Mouse (Mus musculus): ENCODE measurements around the gene Pola1. TPM values are rescaled to one million over a fixed set of nuclear protein-coding genes. Genes with fewer than 3 reads are reported as not detected.

Gene Pola1
- polyA plus RNA-seq, 1 experiment from 2014 or later = 20.5 TPM

DNA sequence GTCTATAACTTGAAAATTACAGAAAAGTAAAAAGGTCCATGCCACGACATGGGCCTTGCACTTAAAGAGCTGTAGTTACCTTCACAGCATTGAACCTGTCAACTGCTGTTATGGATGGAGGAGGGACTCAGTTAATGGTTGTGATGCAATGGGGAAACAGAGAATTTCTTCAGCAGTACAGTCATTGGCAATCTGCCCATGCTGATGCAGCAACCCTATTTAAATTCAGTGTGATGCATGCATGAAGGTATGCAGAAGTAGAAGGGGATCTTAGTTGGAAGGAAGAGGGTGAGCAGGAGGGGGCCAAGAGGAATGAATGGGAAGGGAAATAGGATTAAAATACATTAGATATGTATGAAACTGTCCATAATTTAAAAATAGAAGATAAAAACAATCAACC, 262.2 kb downstream of the Pola1 start:
- no peak for ATAC-seq (ENCODE audit: insufficient read depth, low FRiP score)
- H3K4me3 ChIP-seq (replicated peaks; ENCODE audit: low read length) = no peak overlapping the region
- no peak overlapping the region for H3K9ac ChIP-seq (ENCODE audit: low read length)
- H3K36me3 ChIP-seq (ENCODE audit: control insufficient read depth, insufficient read depth, low read length) = no peaks in the 10 kb centered on the region
- no peaks in the 10 kb centered on the region for H3K27me3 ChIP-seq (ENCODE audit: control insufficient read depth, insufficient read depth, low read length)
- H3K9me3 ChIP-seq (replicated peaks; ENCODE audit: control insufficient read depth, low read length) = no peaks in the 10 kb centered on the region
- no peak overlapping the region for H3K4me2 ChIP-seq (ENCODE audit: low read depth, low read length)
- H3K27ac ChIP-seq (ENCODE audit: low read length) = no peak overlapping the region
- WGBS = 73% methylated on average over 1 of the region's 1 CpGs
- no peaks in the 10 kb centered on the region for H3K4me1 ChIP-seq (ENCODE audit: control insufficient read depth, insufficient read depth, low read length)

- no peak overlapping the region for H3K27ac ChIP-seq (ENCODE audit: low read length)
- no peak overlapping the region for H3K4me3 ChIP-seq (replicated peaks; ENCODE audit: low read length)
- no peaks in the 10 kb centered on the region for H3K9me3 ChIP-seq (replicated peaks; ENCODE audit: control insufficient read depth, low read length)
- H3K36me3 ChIP-seq (ENCODE audit: control insufficient read depth, insufficient read depth, low read length) = no peaks in the 10 kb centered on the region
- no peak for ATAC-seq (ENCODE audit: insufficient read depth, low FRiP score)
- 80% methylated on average over 3 of the region's 3 CpGs for WGBS
- no peaks in the 10 kb centered on the region for H3K27me3 ChIP-seq (ENCODE audit: control insufficient read depth, insufficient read depth, low read length)
- H3K4me2 ChIP-seq (ENCODE audit: low read depth, low read length) = no peak overlapping the region
- H3K4me1 ChIP-seq (ENCODE audit: control insufficient read depth, insufficient read depth, low read length) = no peaks in the 10 kb centered on the region
- H3K9ac ChIP-seq (ENCODE audit: low read length) = no peak overlapping the region
Observed at GRCm38 (mm10) chrX:93368211-93368610, 263.7 kb downstream of the Pola1 start.

GRCm38 (mm10) chrX:93321336-93321735, 310.6 kb downstream of the Pola1 start:
- H3K36me3 ChIP-seq (ENCODE audit: control insufficient read depth, insufficient read depth, low read length) = no peaks in the 10 kb centered on the region
- H3K27ac ChIP-seq (ENCODE audit: low read length) = no peak overlapping the region
- no peak for ATAC-seq (ENCODE audit: insufficient read depth, low FRiP score)
- H3K4me2 ChIP-seq (ENCODE audit: low read depth, low read length) = no peak overlapping the region
- H3K4me1 ChIP-seq (ENCODE audit: control insufficient read depth, insufficient read depth, low read length) = no peaks in the 10 kb centered on the region
- H3K4me3 ChIP-seq (replicated peaks; ENCODE audit: low read length) = no peak overlapping the region
- 72% methylated on average over 1 of the region's 1 CpGs for WGBS
- H3K27me3 ChIP-seq (ENCODE audit: control insufficient read depth, insufficient read depth, low read length) = no peaks in the 10 kb centered on the region
- H3K9ac ChIP-seq (ENCODE audit: low read length) = no peak overlapping the region
- no peaks in the 10 kb centered on the region for H3K9me3 ChIP-seq (replicated peaks; ENCODE audit: control insufficient read depth, low read length)

- 77% methylated on average over 2 of the region's 2 CpGs for WGBS
- H3K36me3 ChIP-seq (ENCODE audit: control insufficient read depth, insufficient read depth, low read length) = no peaks in the 10 kb centered on the region
- ATAC-seq (ENCODE audit: insufficient read depth, low FRiP score) = no peak
Observed at GRCm38 (mm10) chrX:93319979-93320378, 312.0 kb downstream of the Pola1 start.

DNA sequence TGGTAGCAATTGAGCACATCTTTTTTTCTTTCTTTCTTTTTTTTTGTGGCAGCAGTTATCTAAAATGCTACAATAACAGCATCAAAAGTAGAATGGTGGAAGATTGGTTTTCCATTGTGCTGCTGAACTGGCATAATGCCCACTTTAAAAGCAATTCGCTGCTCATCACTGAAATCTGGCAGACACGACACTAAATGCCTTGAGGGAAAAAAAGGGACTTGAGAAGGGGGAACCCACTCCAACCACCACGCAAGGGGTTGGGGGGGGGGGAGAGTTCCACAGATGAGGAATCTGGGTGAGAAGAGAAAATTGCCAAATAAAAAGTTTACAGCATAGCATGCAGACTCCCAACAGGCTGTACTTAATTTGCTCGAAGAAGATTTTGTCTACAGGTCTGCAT, 314.4 kb downstream of the Pola1 start:
- 52% methylated on average over 4 of the region's 4 CpGs for WGBS
- Histone ChIP-seq H3K9me3 (replicated peaks; ENCODE audit: control insufficient read depth, low read length) (no peaks in the 10 kb centered on the region), H3K4me2 (ENCODE audit: low read depth, low read length) (no peak overlapping the region), H3K27ac (ENCODE audit: low read length) (no peak overlapping the region), H3K9ac (ENCODE audit: low read length) (no peak overlapping the region), H3K4me3 (replicated peaks; ENCODE audit: low read length) (no peak overlapping the region), H3K27me3 (ENCODE audit: control insufficient read depth, insufficient read depth, low read length) (no peaks in the 10 kb centered on the region), H3K36me3 (ENCODE audit: control insufficient read depth, insufficient read depth, low read length) (no peaks in the 10 kb centered on the region), H3K4me1 (ENCODE audit: control insufficient read depth, insufficient read depth, low read length) (no peaks in the 10 kb centered on the region)
- no peak for ATAC-seq (ENCODE audit: insufficient read depth, low FRiP score)

More at GRCm38 (mm10) chrX:93319979-93320378, 312.0 kb downstream of the Pola1 start:
- Histone ChIP-seq H3K4me2 (ENCODE audit: low read depth, low read length) (no peak overlapping the region), H3K4me1 (ENCODE audit: control insufficient read depth, insufficient read depth, low read length) (no peaks in the 10 kb centered on the region), H3K9ac (ENCODE audit: low read length) (no peak overlapping the region), H3K27ac (ENCODE audit: low read length) (no peak overlapping the region), H3K27me3 (ENCODE audit: control insufficient read depth, insufficient read depth, low read length) (no peaks in the 10 kb centered on the region), H3K9me3 (replicated peaks; ENCODE audit: control insufficient read depth, low read length) (no peaks in the 10 kb centered on the region), H3K4me3 (replicated peaks; ENCODE audit: low read length) (no peak overlapping the region)

DNA sequence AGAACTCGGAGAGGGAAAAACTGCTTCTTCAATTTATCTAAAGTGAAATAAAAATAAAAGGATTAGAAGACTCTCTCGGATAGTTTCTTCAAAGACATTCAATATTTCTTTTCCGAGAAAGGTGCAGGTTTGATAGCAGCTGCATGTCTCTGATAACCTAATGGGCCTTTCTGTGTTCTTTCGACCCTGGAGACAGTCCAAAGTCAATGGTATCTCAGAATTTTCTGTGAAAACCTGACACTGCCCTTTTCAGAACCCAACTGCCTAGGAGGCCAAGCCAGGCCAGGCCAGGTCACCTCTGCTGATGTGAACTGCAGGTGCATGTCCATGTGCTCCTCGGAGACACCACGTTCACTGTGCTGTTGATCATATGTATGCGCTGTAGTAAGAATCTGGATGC, 326.2 kb downstream of the Pola1 start:
- ATAC-seq (ENCODE audit: insufficient read depth, low FRiP score) = no peak
- no peak overlapping the region for H3K9ac ChIP-seq (ENCODE audit: low read length)
- no peak overlapping the region for H3K4me2 ChIP-seq (ENCODE audit: low read depth, low read length)
- H3K9me3 ChIP-seq (replicated peaks; ENCODE audit: control insufficient read depth, low read length) = no peaks in the 10 kb centered on the region
- no peaks in the 10 kb centered on the region for H3K36me3 ChIP-seq (ENCODE audit: control insufficient read depth, insufficient read depth, low read length)
- 79% methylated on average over 7 of the region's 7 CpGs for WGBS
- H3K4me1 ChIP-seq (ENCODE audit: control insufficient read depth, insufficient read depth, low read length) = no peaks in the 10 kb centered on the region
- H3K27me3 ChIP-seq (ENCODE audit: control insufficient read depth, insufficient read depth, low read length) = peaks cover 24% of the 10 kb centered on the region
- H3K4me3 ChIP-seq (replicated peaks; ENCODE audit: low read length) = no peak overlapping the region
- H3K27ac ChIP-seq (ENCODE audit: low read length) = no peak overlapping the region

GRCm38 (mm10) chrX:93301798-93302197, 330.2 kb downstream of the Pola1 start:
- WGBS = 17% methylated on average over 7 of the region's 7 CpGs
- no peak overlapping the region for H3K4me2 ChIP-seq (ENCODE audit: low read depth, low read length)
- H3K36me3 ChIP-seq (ENCODE audit: control insufficient read depth, insufficient read depth, low read length) = no peaks in the 10 kb centered on the region
- no peak overlapping the region for H3K27ac ChIP-seq (ENCODE audit: low read length)
- H3K4me3 ChIP-seq (replicated peaks; ENCODE audit: low read length) = no peak overlapping the region
- no peaks in the 10 kb centered on the region for H3K9me3 ChIP-seq (replicated peaks; ENCODE audit: control insufficient read depth, low read length)
- no peaks in the 10 kb centered on the region for H3K4me1 ChIP-seq (ENCODE audit: control insufficient read depth, insufficient read depth, low read length)
- H3K27me3 ChIP-seq (ENCODE audit: control insufficient read depth, insufficient read depth, low read length) = peaks cover 58% of the 10 kb centered on the region
- no peak for ATAC-seq (ENCODE audit: insufficient read depth, low FRiP score)
- no peak overlapping the region for H3K9ac ChIP-seq (ENCODE audit: low read length)

- Histone ChIP-seq H3K36me3 (ENCODE audit: control insufficient read depth, insufficient read depth, low read length) (no peaks in the 10 kb centered on the region), H3K9ac (ENCODE audit: low read length) (no peak overlapping the region), H3K9me3 (replicated peaks; ENCODE audit: control insufficient read depth, low read length) (no peaks in the 10 kb centered on the region), H3K4me2 (ENCODE audit: low read depth, low read length) (no peak overlapping the region), H3K27me3 (ENCODE audit: control insufficient read depth, insufficient read depth, low read length) (peaks cover 70% of the 10 kb centered on the region), H3K27ac (ENCODE audit: low read length) (no peak overlapping the region), H3K4me1 (ENCODE audit: control insufficient read depth, insufficient read depth, low read length) (no peaks in the 10 kb centered on the region), H3K4me3 (replicated peaks; ENCODE audit: low read length) (no peak overlapping the region)
- 21% methylated on average over 10 of the region's 10 CpGs for WGBS
- no peak for ATAC-seq (ENCODE audit: insufficient read depth, low FRiP score)
Observed at GRCm38 (mm10) chrX:93300183-93300815, 331.7 kb downstream of the Pola1 start.

DNA sequence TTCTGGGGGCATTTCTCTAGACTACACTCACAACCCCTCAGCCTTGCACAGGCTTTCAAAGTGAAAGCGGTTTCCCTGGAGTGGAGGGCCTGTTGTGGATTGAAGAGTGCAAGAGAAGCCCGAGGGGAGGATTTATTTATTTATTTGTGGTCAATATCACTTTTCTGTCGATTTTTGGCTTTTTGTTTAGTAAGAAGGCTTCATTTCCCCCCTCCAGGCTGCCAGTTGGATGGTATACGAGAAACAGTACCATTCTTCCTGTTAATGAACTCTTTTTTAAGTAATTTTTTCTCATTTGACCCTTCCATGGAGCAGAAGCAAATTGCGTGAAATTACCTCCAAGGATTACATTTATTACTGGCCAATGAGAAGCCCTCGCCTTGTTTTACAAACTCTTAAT, 332.2 kb downstream of the Pola1 start:
- Histone ChIP-seq H3K27ac (ENCODE audit: low read length) (no peak overlapping the region), H3K27me3 (ENCODE audit: control insufficient read depth, insufficient read depth, low read length) (peaks cover 75% of the 10 kb centered on the region), H3K9me3 (replicated peaks; ENCODE audit: control insufficient read depth, low read length) (no peaks in the 10 kb centered on the region), H3K4me2 (ENCODE audit: low read depth, low read length) (no peak overlapping the region), H3K36me3 (ENCODE audit: control insufficient read depth, insufficient read depth, low read length) (no peaks in the 10 kb centered on the region), H3K9ac (ENCODE audit: low read length) (no peak overlapping the region), H3K4me3 (replicated peaks; ENCODE audit: low read length) (no peak overlapping the region), H3K4me1 (ENCODE audit: control insufficient read depth, insufficient read depth, low read length) (no peaks in the 10 kb centered on the region)
- no peak for ATAC-seq (ENCODE audit: insufficient read depth, low FRiP score)
- 28% methylated on average over 6 of the region's 6 CpGs for WGBS

Data from stomach, embryonic 16.5 days (tissue).